Mouse (Mus musculus): ENCODE measurements at regions not wholly inside any gene's neighbourhood (a gene's known extent, or its start where the extent isn't known, plus 50 kb on each side); places are given as distances from the start of the nearest gene placed in this dataset.

DNA sequence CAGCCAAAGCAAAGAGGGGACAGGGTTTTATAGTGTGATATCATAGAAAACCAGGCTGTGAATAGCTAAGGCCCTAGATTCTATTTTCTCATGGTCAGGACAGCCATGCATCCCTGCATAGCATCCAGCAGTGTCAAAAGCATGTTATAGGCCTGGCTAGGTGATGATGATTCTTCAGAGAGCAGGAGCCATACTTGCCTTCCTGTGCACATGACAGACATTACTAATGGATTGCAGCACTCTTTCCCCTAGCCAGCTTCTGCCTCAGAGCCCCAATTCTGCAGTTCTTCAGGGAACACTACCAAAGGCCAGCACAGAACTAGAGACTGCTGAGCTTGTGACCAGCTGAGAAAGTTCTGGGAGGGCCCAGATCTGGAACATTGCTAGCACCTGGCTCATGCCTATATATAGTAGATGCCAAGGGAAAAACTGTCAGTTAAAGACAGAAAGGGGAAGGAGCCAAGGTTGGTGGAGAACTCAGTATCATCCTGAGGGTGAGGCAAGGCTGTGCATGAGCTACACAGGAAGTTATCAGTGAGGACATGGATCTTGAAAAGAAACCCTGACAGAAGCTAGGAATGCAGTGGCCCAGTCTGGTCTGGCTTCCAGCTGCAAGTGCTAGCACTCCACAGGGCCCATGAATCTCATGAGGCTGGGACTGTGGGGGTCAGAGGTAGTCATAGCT is 95.6 kb downstream of the 1810010D01Rik start:
- no peak for ATAC-seq (ENCODE audit: borderline replicate concordance, extremely low read depth, low FRiP score, low TSS enrichment)
- Histone ChIP-seq H3K4me3 (no peak overlapping the region), H3K36me3 (no peaks in the 10 kb centered on the region), H3K4me1 (peaks cover 34% of the 10 kb centered on the region), H3K27ac (peak overlapping the region; percentile 92), H3K9ac (no peak overlapping the region), H3K4me2 (peak overlapping the region; percentile 53), H3K9me3 (no peaks in the 10 kb centered on the region), H3K27me3 (no peaks in the 10 kb centered on the region)

DNA sequence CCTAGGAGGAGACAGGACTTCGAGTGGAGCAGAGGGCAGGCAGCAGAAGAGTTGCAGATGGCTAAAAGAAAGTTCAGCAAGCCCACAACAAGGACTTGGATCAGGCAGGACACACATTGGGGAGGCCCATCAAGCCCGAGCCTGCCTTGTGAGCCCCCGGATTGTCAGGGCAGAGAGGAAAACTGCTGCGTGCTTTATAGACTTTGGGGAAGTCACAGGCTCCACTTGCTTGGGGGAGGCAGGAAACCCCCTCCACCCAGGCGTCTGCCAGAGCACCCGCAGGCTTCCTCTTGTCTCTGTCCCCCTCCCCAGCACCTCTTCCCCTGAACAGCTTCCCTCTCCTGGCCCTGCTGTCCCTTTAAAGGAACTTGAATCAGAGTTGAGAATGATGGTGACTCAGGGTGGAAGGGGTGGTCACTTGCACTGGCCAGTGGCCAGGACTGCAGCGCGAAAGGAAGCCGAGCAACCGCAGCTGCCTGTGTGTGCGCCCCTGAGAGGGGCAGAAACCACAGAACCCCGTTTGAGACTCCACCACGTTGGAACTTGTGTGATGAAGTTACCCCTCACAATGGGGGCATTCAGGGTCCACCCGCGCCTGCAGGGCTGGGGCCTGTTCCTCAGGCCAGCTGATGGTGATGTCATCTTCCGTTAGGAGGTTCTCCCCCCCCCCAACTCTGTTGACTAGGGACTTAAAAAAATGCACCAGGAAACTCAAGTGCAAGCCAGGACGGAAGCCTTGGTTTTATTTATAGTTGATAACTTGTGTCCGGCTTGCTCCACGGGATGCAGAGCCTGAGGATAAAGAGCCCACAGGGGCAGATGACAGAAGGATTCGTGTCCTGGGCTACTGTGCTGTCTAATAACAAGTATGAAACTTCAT is 96.4 kb downstream of the 1810010D01Rik start:
- 7% methylated on average over 20 of the region's 20 CpGs for WGBS
- Histone ChIP-seq H3K36me3 (no peaks in the 10 kb centered on the region), H3K4me1 (peaks cover 34% of the 10 kb centered on the region)

GRCm38 (mm10) chr7:145110657-145111251 is 97.2 kb downstream of the 1810010D01Rik start:
- H3K4me1 ChIP-seq, result peaks cover 34% of the 10 kb centered on the region
- H3K27me3 ChIP-seq, result no peaks in the 10 kb centered on the region
- ATAC-seq (ENCODE audit: borderline replicate concordance, extremely low read depth, low FRiP score, low TSS enrichment), result peak; percentile 31; the same call in 1 of the 2 replicates
- H3K9ac ChIP-seq, result peak overlapping the region; percentile 19; the same call in 1 of the 2 replicates
- H3K4me2 ChIP-seq, result peak overlapping the region; percentile 53
- 0 out of 2 replicates have a peak overlapping the region, but pooled peaks have one; percentile 0 for H3K4me3 ChIP-seq
- WGBS, result 17% methylated on average over 10 of the region's 10 CpGs
- no peaks in the 10 kb centered on the region for H3K9me3 ChIP-seq
- peak overlapping the region; percentile 92 for H3K27ac ChIP-seq
- no peaks in the 10 kb centered on the region for H3K36me3 ChIP-seq

More for the DNA sequence above, 96.4 kb downstream of the 1810010D01Rik start:
- Histone ChIP-seq H3K9ac (0 out of 2 replicates have a peak overlapping the region, but pooled peaks have one; percentile 19), H3K27ac (peak overlapping the region; percentile 92), H3K4me3 (peak overlapping the region; percentile 24), H3K27me3 (no peaks in the 10 kb centered on the region), H3K9me3 (no peaks in the 10 kb centered on the region), H3K4me2 (peak overlapping the region; percentile 53)
- ATAC-seq (ENCODE audit: borderline replicate concordance, extremely low read depth, low FRiP score, low TSS enrichment), result peak; percentile 79

- peak overlapping the region; percentile 92; the same call in 1 of the 2 replicates for H3K27ac ChIP-seq
- WGBS, result 66% methylated on average over 3 of the region's 3 CpGs
- no peak overlapping the region for H3K4me3 ChIP-seq
- no peak overlapping the region for H3K9ac ChIP-seq
- H3K4me1 ChIP-seq, result peaks cover 34% of the 10 kb centered on the region
- H3K27me3 ChIP-seq, result no peaks in the 10 kb centered on the region
- H3K9me3 ChIP-seq, result no peaks in the 10 kb centered on the region
- no peak overlapping the region for H3K4me2 ChIP-seq
- no peaks in the 10 kb centered on the region for H3K36me3 ChIP-seq
- no peak for ATAC-seq (ENCODE audit: borderline replicate concordance, extremely low read depth, low FRiP score, low TSS enrichment)
Observed at GRCm38 (mm10) chr7:145110028-145110427, 97.9 kb downstream of the 1810010D01Rik start.

DNA sequence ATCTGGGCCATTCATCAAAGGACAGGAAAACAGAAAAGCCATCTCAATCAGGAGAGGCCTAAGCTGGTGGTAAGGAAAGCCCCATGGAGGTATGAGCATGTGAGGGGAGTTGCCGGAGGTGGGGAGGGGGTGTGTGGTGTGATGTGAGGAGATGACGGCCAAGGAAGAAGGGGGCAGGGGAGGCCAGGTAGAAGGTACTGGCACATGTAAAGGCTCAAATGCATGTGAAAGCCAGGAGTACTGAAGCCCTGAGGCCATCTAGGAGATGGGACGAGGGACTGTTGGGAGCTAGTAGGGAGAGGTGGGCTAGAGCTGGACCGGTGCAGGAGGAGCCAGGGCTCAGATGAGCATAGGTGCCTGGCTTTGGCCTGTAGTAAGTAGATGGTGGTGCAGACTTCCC is 98.4 kb downstream of the 1810010D01Rik start:
- no peak overlapping the region for H3K9ac ChIP-seq
- ATAC-seq (ENCODE audit: borderline replicate concordance, extremely low read depth, low FRiP score, low TSS enrichment), result no peak
- peaks cover 34% of the 10 kb centered on the region for H3K4me1 ChIP-seq
- H3K4me3 ChIP-seq, result no peak overlapping the region
- 85% methylated on average over 4 of the region's 4 CpGs for WGBS
- H3K36me3 ChIP-seq, result no peaks in the 10 kb centered on the region
- no peak overlapping the region for H3K27ac ChIP-seq
- no peak overlapping the region for H3K4me2 ChIP-seq
- no peaks in the 10 kb centered on the region for H3K27me3 ChIP-seq
- H3K9me3 ChIP-seq, result no peaks in the 10 kb centered on the region

DNA sequence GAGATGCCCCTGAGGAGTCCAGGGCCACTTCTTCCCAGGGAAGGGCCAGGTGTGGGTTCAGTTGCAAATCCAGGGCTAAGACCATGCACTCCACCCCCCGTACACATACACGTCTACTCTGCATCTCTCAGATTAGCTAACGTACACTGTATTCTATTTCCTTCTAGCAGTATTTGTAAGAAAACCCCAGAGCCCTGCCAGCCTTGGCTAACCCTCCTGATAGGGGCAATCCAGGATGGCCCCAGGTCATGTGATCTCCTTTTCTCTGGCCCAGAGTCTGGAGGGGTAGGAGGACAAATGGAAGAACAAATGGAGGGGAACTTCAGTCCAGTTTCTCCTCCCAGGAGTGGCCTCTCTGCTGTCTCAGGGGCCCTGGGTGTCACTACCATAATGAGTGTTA is 98.9 kb downstream of the 1810010D01Rik start:
- no peak for ATAC-seq (ENCODE audit: borderline replicate concordance, extremely low read depth, low FRiP score, low TSS enrichment)
- peaks cover 34% of the 10 kb centered on the region for H3K4me1 ChIP-seq

DNA sequence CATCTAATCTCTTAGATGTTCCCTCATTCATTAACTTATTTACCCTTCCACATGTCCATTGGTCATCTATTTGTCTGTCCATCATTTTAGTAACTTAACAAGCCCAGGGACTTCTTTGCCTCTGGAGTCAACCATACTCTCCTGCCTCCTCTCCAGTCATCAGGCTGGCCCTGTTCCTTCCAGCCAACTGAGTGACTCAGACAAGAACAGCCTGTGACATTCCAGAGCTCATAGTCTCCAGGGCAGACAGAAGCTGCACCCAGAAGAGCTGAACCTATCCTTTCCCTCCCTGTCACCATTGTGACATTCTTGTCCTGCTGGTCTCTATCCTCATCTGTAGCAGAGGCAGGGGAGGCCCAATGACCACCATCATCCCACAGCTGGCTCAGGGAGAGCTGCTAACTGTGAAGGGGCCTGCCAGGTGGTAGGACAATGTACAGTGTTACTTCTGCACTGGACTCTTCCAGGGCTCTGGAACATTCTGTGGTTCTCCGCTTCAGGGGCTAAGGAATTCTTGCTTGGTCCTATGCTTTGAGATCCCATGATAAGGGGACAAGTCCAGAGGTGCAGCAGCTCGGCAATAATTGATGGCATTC is 100.2 kb downstream of the 1810010D01Rik start:
- Histone ChIP-seq H3K9ac (no peak overlapping the region), H3K4me3 (no peak overlapping the region), H3K27ac (no peak overlapping the region), H3K9me3 (no peaks in the 10 kb centered on the region), H3K4me2 (no peak overlapping the region), H3K4me1 (peaks cover 33% of the 10 kb centered on the region), H3K36me3 (no peaks in the 10 kb centered on the region), H3K27me3 (no peaks in the 10 kb centered on the region)
- 87% methylated on average over 2 of the region's 2 CpGs for WGBS
- ATAC-seq (ENCODE audit: borderline replicate concordance, extremely low read depth, low FRiP score, low TSS enrichment), result no peak

More for the DNA sequence above, 98.9 kb downstream of the 1810010D01Rik start:
- H3K27me3 ChIP-seq, result no peaks in the 10 kb centered on the region
- H3K9me3 ChIP-seq, result no peaks in the 10 kb centered on the region
- H3K9ac ChIP-seq, result no peak overlapping the region
- H3K4me2 ChIP-seq, result no peak overlapping the region
- 84% methylated on average over 3 of the region's 3 CpGs for WGBS
- no peaks in the 10 kb centered on the region for H3K36me3 ChIP-seq
- no peak overlapping the region for H3K4me3 ChIP-seq
- H3K27ac ChIP-seq, result no peak overlapping the region

GRCm38 (mm10) chr7:145106494-145106849 is 101.4 kb downstream of the 1810010D01Rik start:
- Histone ChIP-seq H3K27me3 (no peaks in the 10 kb centered on the region), H3K36me3 (no peaks in the 10 kb centered on the region), H3K27ac (no peak overlapping the region), H3K4me1 (peaks cover 28% of the 10 kb centered on the region), H3K4me3 (no peak overlapping the region), H3K9ac (no peak overlapping the region), H3K9me3 (no peaks in the 10 kb centered on the region), H3K4me2 (no peak overlapping the region)
- whole genome bisulfite sequencing, result 39% methylated on average over 4 of the region's 4 CpGs
- no peak for ATAC-seq (ENCODE audit: borderline replicate concordance, extremely low read depth, low FRiP score, low TSS enrichment)

DNA sequence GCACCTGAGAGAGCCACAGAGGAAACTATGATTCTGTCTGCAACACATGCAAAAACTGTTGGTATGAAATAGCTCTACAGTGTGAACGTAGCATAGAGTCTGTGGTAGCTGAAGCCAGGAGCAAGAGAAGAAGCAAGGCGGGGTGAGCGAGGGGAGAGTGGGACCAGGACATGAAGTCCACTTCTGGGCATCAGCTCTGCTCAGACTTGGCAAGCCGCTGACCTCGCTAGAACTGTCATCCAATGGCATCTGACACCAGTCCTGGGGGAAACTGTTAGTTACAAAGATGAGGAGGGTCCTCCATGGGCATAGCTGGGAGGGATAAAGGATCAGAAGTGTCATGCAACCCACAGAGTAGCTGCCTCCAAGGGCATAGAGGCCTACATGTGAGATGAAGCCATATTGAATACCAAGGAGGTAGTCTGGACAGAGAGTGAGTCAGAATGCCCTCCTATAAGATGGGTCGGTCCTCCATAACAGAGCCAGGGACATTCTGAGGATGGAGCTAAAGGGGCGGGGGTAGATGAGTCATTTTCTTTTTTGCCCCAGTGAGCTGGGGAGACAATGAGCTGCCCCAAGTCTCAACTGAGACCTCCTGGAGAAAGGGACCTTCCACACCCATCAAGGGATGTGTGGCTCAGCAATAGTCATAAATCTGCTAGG is 102.0 kb downstream of the 1810010D01Rik start:
- no peak for ATAC-seq (ENCODE audit: borderline replicate concordance, extremely low read depth, low FRiP score, low TSS enrichment)
- no peak overlapping the region for H3K4me2 ChIP-seq
- no peak overlapping the region for H3K27ac ChIP-seq
- H3K4me1 ChIP-seq, result peaks cover 23% of the 10 kb centered on the region
- H3K9ac ChIP-seq, result no peak overlapping the region
- no peak overlapping the region for H3K4me3 ChIP-seq
- no peaks in the 10 kb centered on the region for H3K9me3 ChIP-seq
- no peaks in the 10 kb centered on the region for H3K36me3 ChIP-seq
- no peaks in the 10 kb centered on the region for H3K27me3 ChIP-seq
- 86% methylated on average over 7 of the region's 7 CpGs for WGBS

DNA sequence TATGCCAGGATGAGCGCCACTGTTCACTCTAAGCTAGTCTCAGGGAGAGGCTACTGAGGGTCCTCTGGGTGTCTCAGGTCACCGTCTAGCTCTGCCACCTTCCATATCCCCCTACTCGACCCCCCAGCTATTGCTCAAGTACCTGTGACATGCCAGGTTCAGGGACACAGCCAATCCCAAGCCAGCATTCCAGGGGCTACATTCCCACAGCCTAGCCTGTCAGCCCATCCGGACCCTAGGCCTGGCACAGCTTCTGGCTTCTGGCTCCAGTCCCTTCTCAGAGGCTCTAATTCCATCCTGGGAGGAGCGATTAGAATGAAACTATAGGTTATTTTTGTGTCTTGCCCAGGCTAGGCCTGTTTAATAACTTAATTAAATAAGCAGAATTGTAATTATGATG is 105.2 kb downstream of the 1810010D01Rik start:
- Histone ChIP-seq H3K27me3 (no peaks in the 10 kb centered on the region), H3K9ac (no peak overlapping the region), H3K36me3 (no peaks in the 10 kb centered on the region), H3K4me2 (no peak overlapping the region), H3K4me3 (no peak overlapping the region), H3K27ac (peak overlapping the region; percentile 17), H3K4me1 (peaks cover 13% of the 10 kb centered on the region), H3K9me3 (no peaks in the 10 kb centered on the region)
- WGBS, result 62% methylated on average over 5 of the region's 5 CpGs
- 0 out of 2 replicates have a peak, but pooled peaks have one; percentile 5 for ATAC-seq (ENCODE audit: borderline replicate concordance, extremely low read depth, low FRiP score, low TSS enrichment)

DNA sequence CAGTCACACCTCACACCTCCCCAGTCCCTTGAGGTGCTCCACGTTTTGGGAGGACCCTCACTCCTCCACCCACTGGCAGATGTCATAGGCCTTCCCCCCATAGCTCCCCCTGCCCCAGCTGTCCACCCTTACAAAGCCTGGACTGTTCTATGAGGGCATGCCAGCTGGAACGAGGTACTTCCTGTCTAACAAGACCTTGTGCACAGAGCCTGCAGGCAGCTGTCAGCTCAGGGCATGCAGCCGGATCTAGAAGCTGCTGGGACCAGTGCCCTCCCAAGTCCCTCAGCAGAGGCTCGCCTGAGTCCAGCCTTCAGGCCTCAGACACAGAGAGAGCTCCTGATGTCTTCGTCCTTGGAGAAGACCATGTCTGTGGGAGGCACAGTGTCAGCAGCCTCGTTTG is 105.7 kb downstream of the 1810010D01Rik start:
- ATAC-seq (ENCODE audit: borderline replicate concordance, extremely low read depth, low FRiP score, low TSS enrichment), result peak; percentile 85
- Histone ChIP-seq H3K27me3 (no peaks in the 10 kb centered on the region), H3K9ac (no peak overlapping the region), H3K4me3 (no peak overlapping the region), H3K4me2 (no peak overlapping the region), H3K36me3 (no peaks in the 10 kb centered on the region), H3K27ac (peak overlapping the region; percentile 17), H3K4me1 (peaks cover 13% of the 10 kb centered on the region), H3K9me3 (no peaks in the 10 kb centered on the region)
- 31% methylated on average over 6 of the region's 6 CpGs for WGBS
